Mouse (Mus musculus) layer of hippocampus, adult 8-10 months (tissue): ENCODE measurements around the gene Gm6993. TPM values are rescaled to one million over a fixed set of nuclear protein-coding genes. Genes with fewer than 3 reads are reported as not detected.

Source experiments
- DNase-seq, 2 experiments: peaks; one replicate each; pipeline ENCODE4 v3.0.0; 2022; ENCODE audit warnings: low spot score in 2 of 2
- total RNA-seq, 4 experiments: library from RNA; stranded (reverse); gene quantifications; 2 replicates each; pipeline ENCODE4 v1.2.4; 2022

Gm6993 gene
- total RNA-seq, 4 experiments from 2014 or later, result not detected

- no peak for DNase-seq
Observed at GRCm38 (mm10) chr12:31270776-31271175, 30.2 kb downstream of the Gm6993 start.

GRCm38 (mm10) chr12:31271361-31272011 is 30.9 kb downstream of the Gm6993 start:
- no peak for DNase-seq

- DNase-seq, result no peak
Observed at GRCm38 (mm10) chr12:31272012-31272735, 31.6 kb downstream of the Gm6993 start.

- no peak for DNase-seq
Observed at GRCm38 (mm10) chr12:31272846-31273245, 32.3 kb downstream of the Gm6993 start.

GRCm38 (mm10) chr12:31273646-31274045 is 33.1 kb downstream of the Gm6993 start:
- no peak for DNase-seq

GRCm38 (mm10) chr12:31275411-31275810 is 34.8 kb downstream of the Gm6993 start:
- DNase-seq, result no peak

GRCm38 (mm10) chr12:31278270-31278669 is 37.7 kb downstream of the Gm6993 start:
- no peak for DNase-seq

- no peak for DNase-seq
Observed at GRCm38 (mm10) chr12:31280318-31280717, 39.7 kb downstream of the Gm6993 start.

- DNase-seq, result no peak
Observed at GRCm38 (mm10) chr12:31281100-31281591, 40.6 kb downstream of the Gm6993 start.

GRCm38 (mm10) chr12:31282241-31282640 is 41.7 kb downstream of the Gm6993 start:
- no peak for DNase-seq

- DNase-seq, result no peak
Observed at GRCm38 (mm10) chr12:31283131-31283530, 42.6 kb downstream of the Gm6993 start.

GRCm38 (mm10) chr12:31283617-31284136 is 43.1 kb downstream of the Gm6993 start:
- DNase-seq, result no peak

- DNase-seq, result no peak
Observed at GRCm38 (mm10) chr12:31289046-31289445, 48.5 kb downstream of the Gm6993 start.

Other genes with a start within 250 kb of the Gm6993 start
- under 1 TPM in 2 of 4 experiments, not detected in 2; 0.09 to 0.17 TPM for gene Fam110c, start 166.9 kb upstream of the Gm6993 start, total RNA-seq
- 10 to 100 TPM; 32.9 to 38.1 (median 35.4) TPM for gene Lamb1, start 24.5 kb downstream of the Gm6993 start, total RNA-seq
- gene Dld, start 110.7 kb downstream of the Gm6993 start, total RNA-seq, result 100 to 1,000 TPM in 3 of 4 experiments, 10 to 100 TPM in 1; 95.7 to 114 (median 110) TPM
- gene Slc26a3, start 150.1 kb downstream of the Gm6993 start, total RNA-seq, result under 1 TPM; 0.25 to 0.41 (median 0.27) TPM